15 mouse cellular contexts compared by ENCODE assay signal in genomic region chr1:61530166-61530565, GRCm38 (mm10).
DNase-seq lines count a peak whose midpoint lies in the region; ATAC-seq and TF ChIP-seq lines count a peak whose summit lies in the region.
"Had no signal": no experiment of that assay in that cellular context is flagged by ENCODE, and none has a peak within 500 bp of the region (broad histone marks: within the 10 kb centered on the region; RNA-seq: fewer than 3 reads in every experiment).

No protein-coding gene starts in this region.

- H3K9me3 ChIP-seq in forebrain, embryonic 14.5 days (replicated peaks; ENCODE audit: control insufficient read depth, low read length) = no peaks in the 10 kb centered on the region
- H3K9me3 ChIP-seq: embryonic facial prominence, embryonic 13.5 days; neural tube, embryonic 13.5 days had no signal

- no peak overlapping the region for H3K4me2 ChIP-seq in forebrain, embryonic 14.5 days (ENCODE audit: low read length)
- H3K4me2 ChIP-seq: embryonic facial prominence, embryonic 13.5 days; neural tube, embryonic 13.5 days had no signal

- TF ChIP-seq CTCF in left cerebral cortex, adult 2 months (IDR thresholded peaks at IDR 0.05) = no peak

- ATAC-seq in forebrain, embryonic 14.5 days = no peak

- H3K36me3 ChIP-seq in forebrain, embryonic 14.5 days (ENCODE audit: control insufficient read depth, insufficient read depth, low read length) = no peaks in the 10 kb centered on the region
- H3K36me3 ChIP-seq: embryonic facial prominence, embryonic 13.5 days; G1E; neural tube, embryonic 13.5 days had no signal

- no peak overlapping the region for H3K9ac ChIP-seq in forebrain, embryonic 14.5 days (ENCODE audit: low read length)
- H3K9ac ChIP-seq: embryonic facial prominence, embryonic 13.5 days; neural tube, embryonic 13.5 days had no signal

- intact Hi-C loops in left cerebral cortex, adult 2 months (cut with DNase I) = loop anchor here (10.0 kb wide), 1 partner anchor 45 kb away; no protein-coding TSS in a partner anchor

- no peaks in the 10 kb centered on the region for H3K27me3 ChIP-seq in forebrain, embryonic 14.5 days (replicated peaks; ENCODE audit: control insufficient read depth, insufficient read depth, low read length)
- H3K27me3 ChIP-seq: embryonic facial prominence, embryonic 13.5 days; neural tube, embryonic 13.5 days had no signal

- no peak overlapping the region for H3K4me3 ChIP-seq in forebrain, embryonic 14.5 days (ENCODE audit: low read depth, low read length)
- no peak overlapping the region for H3K4me3 ChIP-seq in left cerebral cortex, adult 2 months
- H3K4me3 ChIP-seq: embryonic facial prominence, embryonic 13.5 days; layer of hippocampus, adult 2 months; neural tube, embryonic 13.5 days had no signal

- H3K27ac ChIP-seq in forebrain, embryonic 14.5 days (ENCODE audit: low read depth, low read length) = no peak overlapping the region
- no peak overlapping the region for H3K27ac ChIP-seq in left cerebral cortex, adult 2 months
- H3K27ac ChIP-seq: embryonic facial prominence, embryonic 13.5 days; layer of hippocampus, adult 2 months; macrophage; neural tube, embryonic 13.5 days had no signal

- H3K4me1 ChIP-seq in forebrain, embryonic 14.5 days (ENCODE audit: control insufficient read depth, insufficient read depth, low read length) = peaks cover 13% of the 10 kb centered on the region

- peak; percentile 64 for DNase-seq in heart, adult 11 months
- no peak for DNase-seq in heart, adult 18-20 months
- DNase-seq in Muller cell, postnatal 12 days (ENCODE audit: inconsistent ontology term) = peak; percentile 45
- peak; percentile 30 for DNase-seq in forebrain, embryonic 14.5 days (ENCODE audit: low spot score)
- DNase-seq in mesoderm, embryonic 11.5 days (ENCODE audit: low read depth, low spot score) = peak; percentile 65
- no peak for DNase-seq in thymus, postnatal 10 days (ENCODE audit: low spot score in 2 of 2)
- no peak for DNase-seq in adrenal gland, postnatal 25 days
- no peak for DNase-seq in left cerebral cortex, adult 2 months (ENCODE audit: extremely low spot score in 1 of 2, low spot score in 2 of 2)
- DNase-seq: kidney, adult 18-20 months; right cerebral cortex, postnatal 4 days had no signal

- 15% methylated on average over 3 of the region's 3 CpGs for WGBS in forebrain, embryonic 14.5 days

Comparison
In these comparisons a context has a peak if more than half of its experiments do, and no peak if none do; other contexts are left out.
1. DNase-seq: peak in heart, adult 11 months (single experiment), Muller cell, postnatal 12 days (single experiment), forebrain, embryonic 14.5 days (single experiment) and mesoderm, embryonic 11.5 days (single experiment); none in heart, adult 18-20 months (0 of 2), thymus, postnatal 10 days (0 of 2), adrenal gland, postnatal 25 days (single experiment) and left cerebral cortex, adult 2 months (0 of 2).